Mouse (Mus musculus) hindbrain, embryonic 11.5 days (tissue): ENCODE measurements around the gene Apod. TPM values are rescaled to one million over a fixed set of nuclear protein-coding genes. Genes with fewer than 3 reads are reported as not detected.

Source experiments
- ATAC-seq: fragments of 200-750 bp; cut with Nextera tagmentation; 2 replicates; pipeline ENCODE4 v1.8.0; 2017; ENCODE audit warnings: mild to moderate bottlenecking, moderate TSS enrichment, moderate library complexity; ENCODE audit not compliant: low FRiP score
- DNase-seq: peaks from one replicate; pipeline ENCODE4 v3.0.0-alpha.2; 2015; ENCODE audit warnings: low spot score
- H3K27ac ChIP-seq: fragments of 300-500 bp; sonication (generic); 2 replicates; pipeline ENCODE4 v1.5.1; 2014; ENCODE audit warnings: mild to moderate bottlenecking, low read depth, low read length
- H3K27me3 ChIP-seq: fragments of 300-500 bp; sonication (generic); 2 replicates; pipeline ENCODE4 v1.6.1; 2014; ENCODE audit warnings: mild to moderate bottlenecking, low read length, moderate library complexity, mixed read lengths; ENCODE audit not compliant: control insufficient read depth, insufficient read depth
- H3K36me3 ChIP-seq: fragments of 300-500 bp; sonication (generic); 2 replicates; pipeline ENCODE4 v1.6.1; 2014; ENCODE audit warnings: mild to moderate bottlenecking, low read length, moderate library complexity, mixed read lengths; ENCODE audit not compliant: control insufficient read depth, insufficient read depth
- H3K4me1 ChIP-seq: fragments of 300-500 bp; sonication (generic); replicated peaks from 2 replicates; pipeline ENCODE4 v1.6.1; 2014; ENCODE audit warnings: low read length, mixed read lengths; ENCODE audit not compliant: control insufficient read depth, insufficient read depth
- H3K4me2 ChIP-seq: fragments of 300-500 bp; sonication (generic); replicated peaks from 2 replicates; pipeline ENCODE4 v1.6.1; 2014; ENCODE audit warnings: mild to moderate bottlenecking, low read depth, low read length
- H3K4me3 ChIP-seq: fragments of 300-500 bp; sonication (generic); 2 replicates; pipeline ENCODE4 v1.5.1; 2014; ENCODE audit warnings: low read depth, low read length
- H3K9ac ChIP-seq: fragments of 300-500 bp; sonication (generic); 2 replicates; pipeline ENCODE4 v1.6.1; 2014; ENCODE audit warnings: low read depth, low read length
- H3K9me3 ChIP-seq: fragments of 300-500 bp; sonication (generic); 2 replicates; pipeline ENCODE4 v1.6.1; 2016; ENCODE audit warnings: low read length; ENCODE audit not compliant: control insufficient read depth
- WGBS: fragments of 180-500 bp; shearing (Covaris S2); extraction: QIAGEN DNeasy Blood & Tissue Kit; methylation state at CpG from one replicate; pipeline ENCODE4 v1.1.7; 2014; 5-methylcytosine and 5-hydroxymethylcytosine counted together
- polyA plus RNA-seq: library from polyadenylated mRNA; unstranded; fragments of >200 nt; fragmentation: Nextera tagmentation; extraction: Ambion mirVana; gene quantifications from 2 replicates; pipeline ENCODE4 v1.2.1, GENCODE M21; 2014

The Apod gene
- polyA plus RNA-seq, 1 experiment from 2014 or later, result 68.0 TPM

DNA sequence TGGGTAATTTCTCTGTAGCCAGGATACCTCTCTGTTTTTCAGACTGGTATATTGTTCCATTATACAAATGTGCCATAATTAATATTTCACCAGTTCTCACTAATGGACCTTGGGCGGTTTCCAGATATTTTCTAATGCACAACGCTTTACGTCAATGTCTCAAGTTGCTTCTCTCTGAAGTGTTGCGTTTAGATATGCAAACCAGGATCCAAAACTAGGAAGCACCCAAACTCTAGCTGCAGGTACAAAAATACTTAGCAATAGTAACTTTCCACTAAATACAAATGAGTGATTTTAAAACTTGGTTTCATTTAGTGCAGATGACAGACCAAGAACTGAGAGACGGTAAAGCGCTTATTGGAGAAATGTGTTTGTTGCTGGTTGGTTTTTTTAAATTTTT is 40.5 kb downstream of the Apod start:
- H3K27me3 ChIP-seq, result no peaks in the 10 kb centered on the region
- no peaks in the 10 kb centered on the region for H3K9me3 ChIP-seq
- H3K4me3 ChIP-seq, result peak overlapping the region; percentile 81
- H3K27ac ChIP-seq, result peak overlapping the region; percentile 86
- peak overlapping the region; percentile 58 for H3K4me2 ChIP-seq
- no peaks in the 10 kb centered on the region for H3K36me3 ChIP-seq
- no peak for DNase-seq
- H3K4me1 ChIP-seq, result peaks cover 4% of the 10 kb centered on the region; the same call in 1 of the 2 replicates
- 12% methylated on average over 6 of the region's 6 CpGs for WGBS
- ATAC-seq, result no peak
- peak overlapping the region; percentile 97 for H3K9ac ChIP-seq

- Histone ChIP-seq H3K27me3 (no peaks in the 10 kb centered on the region), H3K4me3 (no peak overlapping the region), H3K27ac (no peak overlapping the region), H3K4me1 (no peaks in the 10 kb centered on the region), H3K4me2 (no peak overlapping the region), H3K36me3 (no peaks in the 10 kb centered on the region), H3K9ac (no peak overlapping the region), H3K9me3 (no peaks in the 10 kb centered on the region)
- ATAC-seq, result no peak
- DNase-seq, result no peak
- 94% methylated on average over 2 of the region's 2 CpGs for WGBS
These were observed 47.9 kb downstream of the Apod start for GRCm38 (mm10) chr16:31266692-31267091.

GRCm38 (mm10) chr16:31256151-31256550 is 58.5 kb downstream of the Apod start:
- Histone ChIP-seq H3K4me3 (no peak overlapping the region), H3K36me3 (0 out of 2 replicates have a peak, but pooled peaks cover 8% of the 10 kb centered on the region), H3K9ac (no peak overlapping the region), H3K4me2 (no peak overlapping the region), H3K27ac (no peak overlapping the region), H3K9me3 (no peaks in the 10 kb centered on the region), H3K4me1 (no peaks in the 10 kb centered on the region), H3K27me3 (no peaks in the 10 kb centered on the region)
- WGBS, result 86% methylated on average over 2 of the region's 2 CpGs
- ATAC-seq, result no peak
- no peak for DNase-seq

GRCm38 (mm10) chr16:31255685-31256084 is 58.9 kb downstream of the Apod start:
- H3K27me3 ChIP-seq, result no peaks in the 10 kb centered on the region
- 0 out of 2 replicates have a peak, but pooled peaks cover 8% of the 10 kb centered on the region for H3K36me3 ChIP-seq
- DNase-seq (no peak), ATAC-seq (no peak)
- H3K9ac ChIP-seq, result no peak overlapping the region
- no peaks in the 10 kb centered on the region for H3K4me1 ChIP-seq
- no peak overlapping the region for H3K27ac ChIP-seq
- no peak overlapping the region for H3K4me3 ChIP-seq
- no peak overlapping the region for H3K4me2 ChIP-seq
- H3K9me3 ChIP-seq, result no peaks in the 10 kb centered on the region
- WGBS, result 78% methylated on average over 3 of the region's 3 CpGs

DNA sequence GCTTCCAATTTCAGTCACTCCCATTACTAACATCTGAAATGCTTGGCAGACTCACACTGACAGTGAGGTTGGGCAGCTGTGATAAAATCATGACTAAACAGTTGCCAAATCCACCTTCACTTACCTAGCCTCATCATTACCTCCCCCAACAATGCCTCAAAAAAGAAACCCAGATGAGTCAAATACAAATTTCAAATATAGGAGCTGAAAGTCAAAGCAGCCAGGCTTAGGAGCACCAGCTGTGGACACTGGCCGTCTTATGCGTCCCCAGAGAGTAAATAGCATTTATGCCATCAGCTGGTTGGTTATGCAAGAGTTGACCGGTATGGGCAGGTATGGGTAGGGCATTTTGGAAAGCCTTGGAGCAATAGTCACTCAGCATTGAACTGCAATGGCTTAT is 65.2 kb downstream of the Apod start:
- WGBS, result 84% methylated on average over 3 of the region's 3 CpGs
- Histone ChIP-seq H3K4me3 (no peak overlapping the region), H3K9me3 (no peaks in the 10 kb centered on the region), H3K9ac (no peak overlapping the region), H3K4me2 (no peak overlapping the region), H3K27ac (no peak overlapping the region), H3K4me1 (no peaks in the 10 kb centered on the region), H3K27me3 (no peaks in the 10 kb centered on the region), H3K36me3 (no peaks in the 10 kb centered on the region)
- no peak for DNase-seq
- no peak for ATAC-seq

- H3K36me3 ChIP-seq, result no peaks in the 10 kb centered on the region
- no peak overlapping the region for H3K9ac ChIP-seq
- DNase-seq (no peak), ATAC-seq (no peak)
- H3K9me3 ChIP-seq, result no peaks in the 10 kb centered on the region
- no peaks in the 10 kb centered on the region for H3K27me3 ChIP-seq
- no peak overlapping the region for H3K4me3 ChIP-seq
- H3K27ac ChIP-seq, result no peak overlapping the region
- no peaks in the 10 kb centered on the region for H3K4me1 ChIP-seq
- H3K4me2 ChIP-seq, result no peak overlapping the region
- WGBS, result 90% methylated on average over 13 of the region's 13 CpGs
These were observed 65.9 kb downstream of the Apod start for GRCm38 (mm10) chr16:31248717-31249116.

GRCm38 (mm10) chr16:31247442-31247841 is 67.2 kb downstream of the Apod start:
- no peaks in the 10 kb centered on the region for H3K27me3 ChIP-seq
- no peak overlapping the region for H3K4me3 ChIP-seq
- no peak for ATAC-seq
- H3K4me1 ChIP-seq, result no peaks in the 10 kb centered on the region
- no peak overlapping the region for H3K9ac ChIP-seq
- no peaks in the 10 kb centered on the region for H3K36me3 ChIP-seq
- no peaks in the 10 kb centered on the region for H3K9me3 ChIP-seq
- DNase-seq, result no peak
- H3K4me2 ChIP-seq, result no peak overlapping the region
- WGBS, result 82% methylated on average over 7 of the region's 7 CpGs
- H3K27ac ChIP-seq, result no peak overlapping the region

Other genes with a start within 250 kb of the Apod start
- 11.3 and 11.6 TPM in 2 replicates for gene Xxylt1, start 233.4 kb downstream of the Apod start, polyA plus RNA-seq
- gene Acap2, start 113.6 kb downstream of the Apod start, polyA plus RNA-seq, result 22.9 and 23.4 TPM in 2 replicates
- 99.3 and 107 TPM in 2 replicates for gene Ppp1r2, start 39.5 kb downstream of the Apod start, polyA plus RNA-seq
- gene Bdh1, start 107.5 kb upstream of the Apod start, polyA plus RNA-seq, result 33.4 and 35.6 TPM in 2 replicates